13 mouse cellular contexts compared by ENCODE assay signal in the genomic region with DNA sequence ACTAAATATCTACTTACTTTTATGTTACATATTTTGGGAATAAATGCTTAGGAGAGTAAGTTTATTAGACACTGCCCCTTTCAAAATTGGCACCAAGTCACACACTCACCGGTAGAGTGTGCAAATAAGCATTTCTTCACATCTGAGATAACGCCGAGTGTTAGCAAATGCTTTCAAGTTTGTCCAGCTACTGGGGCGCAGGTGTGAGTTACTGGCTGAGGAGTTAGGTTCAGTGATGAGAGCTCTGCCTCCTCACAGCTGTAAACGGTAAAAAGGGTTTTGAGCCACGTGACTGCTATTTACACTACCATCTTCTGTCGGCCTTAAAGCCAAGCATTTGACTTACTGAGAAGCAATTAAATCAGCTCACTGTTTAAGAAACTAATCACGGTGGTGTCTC.
"Had no signal": no experiment of that assay in that cellular context is flagged by ENCODE, and none has a peak within 500 bp of the region (broad histone marks: within the 10 kb centered on the region; RNA-seq: fewer than 3 reads in every experiment).

No protein-coding gene starts in this region.

- H3K36me3 ChIP-seq: kidney, embryonic 15.5 days; limb, embryonic 13.5 days; midbrain, embryonic 13.5 days had no signal

- H3K4me3 ChIP-seq: kidney, embryonic 15.5 days; layer of hippocampus, adult 2 months; limb, embryonic 13.5 days; midbrain, embryonic 13.5 days had no signal

- H3K4me1 ChIP-seq: kidney, embryonic 15.5 days; midbrain, embryonic 13.5 days had no signal

- H3K27ac ChIP-seq: kidney, embryonic 15.5 days; layer of hippocampus, adult 2 months; limb, embryonic 13.5 days; liver, embryonic 14.5 days; macrophage; midbrain, embryonic 13.5 days; stomach, postnatal 0 days had no signal

- ATAC-seq: intestine, embryonic 16.5 days; midbrain, embryonic 13.5 days had no signal

- DNase-seq: kidney, adult 2 months; kidney, postnatal 14 days; left cerebral cortex, postnatal 4 days; right cerebral cortex, postnatal 25 days; thymus, postnatal 4 days had no signal

- H3K27me3 ChIP-seq: kidney, embryonic 15.5 days; limb, embryonic 13.5 days; midbrain, embryonic 13.5 days had no signal

- H3K9me3 ChIP-seq: midbrain, embryonic 13.5 days had no signal

- H3K4me2 ChIP-seq: kidney, embryonic 15.5 days; limb, embryonic 13.5 days; midbrain, embryonic 13.5 days had no signal

- H3K9ac ChIP-seq: kidney, embryonic 15.5 days; limb, embryonic 13.5 days; liver, embryonic 14.5 days; midbrain, embryonic 13.5 days had no signal
